25 mouse cellular contexts compared by ENCODE assay signal in genomic region chr7:92884998-92885660, GRCm38 (mm10). TPM values are rescaled to one million over a fixed set of nuclear protein-coding genes. Genes with fewer than 3 reads are reported as not detected.
DNase-seq lines count a peak whose midpoint lies in the region; ATAC-seq and TF ChIP-seq lines count a peak whose summit lies in the region.
"Had no signal": no experiment of that assay in that cellular context is flagged by ENCODE, and none has a peak within 500 bp of the region (broad histone marks: within the 10 kb centered on the region; RNA-seq: fewer than 3 reads in every experiment).

No protein-coding gene starts in this region.

- no peak overlapping the region for H3K27ac ChIP-seq in midbrain, embryonic 11.5 days (ENCODE audit: low read depth, low read length)
- no peak overlapping the region for H3K27ac ChIP-seq in midbrain, postnatal 0 days (ENCODE audit: low read depth, low read length)
- peak overlapping the region; percentile 89 for H3K27ac ChIP-seq in liver, embryonic 13.5 days
- H3K27ac ChIP-seq: embryonic facial prominence, embryonic 12.5 days; forebrain, embryonic 15.5 days; hindbrain, embryonic 14.5 days; layer of hippocampus, adult 2 months; midbrain, embryonic 15.5 days; neural tube, embryonic 13.5 days had no signal

- no peak overlapping the region for H3K4me2 ChIP-seq in midbrain, embryonic 11.5 days
- no peak overlapping the region for H3K4me2 ChIP-seq in midbrain, postnatal 0 days (ENCODE audit: low read depth, low read length, poor library complexity, severe bottlenecking)
- peak overlapping the region; percentile 48 for H3K4me2 ChIP-seq in liver, embryonic 13.5 days
- H3K4me2 ChIP-seq: embryonic facial prominence, embryonic 12.5 days; forebrain, embryonic 15.5 days; hindbrain, embryonic 14.5 days; midbrain, embryonic 15.5 days; neural tube, embryonic 13.5 days had no signal

- no peak overlapping the region for H3K4me3 ChIP-seq in midbrain, embryonic 11.5 days (ENCODE audit: low read depth, low read length)
- H3K4me3 ChIP-seq in midbrain, postnatal 0 days (ENCODE audit: low read depth, low read length), result no peak overlapping the region
- no peak overlapping the region for H3K4me3 ChIP-seq in liver, embryonic 13.5 days (replicated peaks)
- H3K4me3 ChIP-seq: embryonic facial prominence, embryonic 12.5 days; forebrain, embryonic 15.5 days; layer of hippocampus, adult 2 months; midbrain, embryonic 15.5 days; myocyte; neural tube, embryonic 13.5 days had no signal

- no peaks in the 10 kb centered on the region for H3K4me1 ChIP-seq in midbrain, embryonic 11.5 days (ENCODE audit: control insufficient read depth, insufficient read depth, low read length)
- no peaks in the 10 kb centered on the region for H3K4me1 ChIP-seq in midbrain, postnatal 0 days (ENCODE audit: insufficient read depth, low read length)
- H3K4me1 ChIP-seq in liver, embryonic 13.5 days (replicated peaks), result peaks cover 93% of the 10 kb centered on the region
- H3K4me1 ChIP-seq: embryonic facial prominence, embryonic 12.5 days; forebrain, embryonic 15.5 days; midbrain, embryonic 15.5 days had no signal

- H3K36me3 ChIP-seq in midbrain, embryonic 11.5 days (ENCODE audit: control insufficient read depth, insufficient read depth, low read length), result no peaks in the 10 kb centered on the region
- H3K36me3 ChIP-seq in midbrain, postnatal 0 days (ENCODE audit: insufficient read depth, low read length), result no peaks in the 10 kb centered on the region; the same call in 1 of the 2 replicates
- H3K36me3 ChIP-seq in liver, embryonic 13.5 days, result peaks cover 8% of the 10 kb centered on the region
- H3K36me3 ChIP-seq: embryonic facial prominence, embryonic 12.5 days; forebrain, embryonic 15.5 days; midbrain, embryonic 15.5 days; neural tube, embryonic 13.5 days had no signal

- 90% methylated on average over 6 of the region's 6 CpGs for WGBS in midbrain, embryonic 11.5 days
- WGBS in midbrain, postnatal 0 days, result 88% methylated on average over 6 of the region's 6 CpGs
- 69% methylated on average over 6 of the region's 6 CpGs for WGBS in liver, embryonic 13.5 days (ENCODE audit: insufficient replicate concordance)

- DNase-seq in kidney, adult 11 months, result peak; percentile 5
- no peak for DNase-seq in kidney, postnatal 25 days
- DNase-seq in midbrain, embryonic 11.5 days (ENCODE audit: low spot score, missing footprints), result peak; percentile 12
- no peak for DNase-seq in midbrain, postnatal 0 days (ENCODE audit: low spot score)
- no peak for DNase-seq in liver, embryonic 13.5 days
- DNase-seq in MN1 (ENCODE audit: low spot score), result no peak
- DNase-seq: adrenal gland, adult 2 months; cerebellum, adult 2 months; cerebellum, postnatal 25 days; gastrocnemius, postnatal 25 days; heart, adult 18-20 months; heart, postnatal 36 days; kidney, postnatal 10 days; lung, adult 2 months; retina, postnatal 1 day; right cerebral cortex, postnatal 25 days; spleen, adult 18-20 months had no signal

- H3K27me3 ChIP-seq in midbrain, embryonic 11.5 days (ENCODE audit: control insufficient read depth, insufficient read depth, low read length), result no peaks in the 10 kb centered on the region
- H3K27me3 ChIP-seq in midbrain, postnatal 0 days (ENCODE audit: insufficient read depth, low read length), result no peaks in the 10 kb centered on the region
- no peaks in the 10 kb centered on the region for H3K27me3 ChIP-seq in liver, embryonic 13.5 days
- H3K27me3 ChIP-seq: embryonic facial prominence, embryonic 12.5 days; forebrain, embryonic 15.5 days; midbrain, embryonic 15.5 days; neural tube, embryonic 13.5 days had no signal

- ATAC-seq in midbrain, embryonic 11.5 days (ENCODE audit: low FRiP score), result no peak
- ATAC-seq in midbrain, postnatal 0 days (ENCODE audit: low FRiP score), result no peak
- ATAC-seq in liver, embryonic 13.5 days (ENCODE audit: low read depth), result no peak
- no peak for ATAC-seq in erythroid progenitor cell, adult 5-6 weeks (replicated peaks; ENCODE audit: low FRiP score, poor library complexity, severe bottlenecking)
- ATAC-seq: forebrain, embryonic 15.5 days; midbrain, embryonic 15.5 days had no signal

- no peak overlapping the region for H3K9ac ChIP-seq in midbrain, embryonic 11.5 days (ENCODE audit: low read length)
- H3K9ac ChIP-seq in midbrain, postnatal 0 days (replicated peaks; ENCODE audit: low read length, poor library complexity, severe bottlenecking), result no peak overlapping the region
- H3K9ac ChIP-seq in liver, embryonic 13.5 days, result peak overlapping the region; percentile 40; the same call in 1 of the 2 replicates
- H3K9ac ChIP-seq: embryonic facial prominence, embryonic 12.5 days; forebrain, embryonic 15.5 days; hindbrain, embryonic 14.5 days; midbrain, embryonic 15.5 days; neural tube, embryonic 13.5 days had no signal

- no peak for TF ChIP-seq CTCF in midbrain, postnatal 0 days (IDR thresholded peaks at IDR 0.05)

- no peaks in the 10 kb centered on the region for H3K9me3 ChIP-seq in midbrain, embryonic 11.5 days (ENCODE audit: control insufficient read depth, low read length)
- no peaks in the 10 kb centered on the region for H3K9me3 ChIP-seq in midbrain, postnatal 0 days (ENCODE audit: low read length)
- no peaks in the 10 kb centered on the region for H3K9me3 ChIP-seq in liver, embryonic 13.5 days (replicated peaks)
- H3K9me3 ChIP-seq: embryonic facial prominence, embryonic 12.5 days; forebrain, embryonic 15.5 days; midbrain, embryonic 15.5 days; neural tube, embryonic 13.5 days had no signal

RNA-seq across cellular contexts. Expression of gene Prcp, which starts 10.9 kb away (rescaled TPM):
- 19.4 and 19.6 TPM in 2 replicates for polyA plus RNA-seq in midbrain, embryonic 11.5 days (2014; fragmentation: Nextera tagmentation; extraction: Ambion mirVana)
- total RNA-seq in midbrain, postnatal 0 days (2014; rRNA removed), result 20.1 and 22.1 TPM in 2 replicates
- polyA plus RNA-seq in midbrain, postnatal 0 days (2015; fragmentation: Nextera tagmentation; extraction: Ambion mirVana), result 12.8 and 14.3 TPM in 2 replicates
- polyA plus RNA-seq in liver, embryonic 13.5 days (2015; fragmentation: Nextera tagmentation; extraction: Ambion mirVana), result 16.5 and 18.3 TPM in 2 replicates
- total RNA-seq in erythroid progenitor cell, adult 5-6 weeks (2015; ENCODE audit: low replicate concordance), result 81.8 and 98.5 TPM in 2 replicates
- total RNA-seq in erythroid progenitor cell, adult 5-6 weeks (2017; ENCODE audit: low replicate concordance), result 38.8 and 50.4 TPM in 2 replicates

RNA-seq across cellular contexts. Expression of gene Ddias, which starts 11.1 kb away (rescaled TPM):
- polyA plus RNA-seq in midbrain, embryonic 11.5 days (2014; fragmentation: Nextera tagmentation; extraction: Ambion mirVana), result 24.8 and 28.4 TPM in 2 replicates
- total RNA-seq in midbrain, postnatal 0 days (2014; rRNA removed), result 3.4 and 3.7 TPM in 2 replicates
- polyA plus RNA-seq in midbrain, postnatal 0 days (2015; fragmentation: Nextera tagmentation; extraction: Ambion mirVana), result 2.2 and 2.4 TPM in 2 replicates
- 10.6 and 15.1 TPM in 2 replicates for polyA plus RNA-seq in liver, embryonic 13.5 days (2015; fragmentation: Nextera tagmentation; extraction: Ambion mirVana)
- total RNA-seq in erythroid progenitor cell, adult 5-6 weeks (2015; ENCODE audit: low replicate concordance), result 32.3 and 43.2 TPM in 2 replicates
- 24.4 and 30.3 TPM in 2 replicates for total RNA-seq in erythroid progenitor cell, adult 5-6 weeks (2017; ENCODE audit: low replicate concordance)
- polyA plus RNA-seq: adrenal gland, adult 2 months had no signal

Comparison
In these comparisons a context has a peak if more than half of its experiments do, and no peak if none do; other contexts are left out.
1. DNase-seq: peak in kidney, adult 11 months (single experiment) and midbrain, embryonic 11.5 days (single experiment); none in kidney, postnatal 25 days (0 of 2), midbrain, postnatal 0 days (single experiment), liver, embryonic 13.5 days (single experiment) and MN1 (single experiment).